Mouse (Mus musculus): ENCODE measurements around the gene Entpd7.

DNA sequence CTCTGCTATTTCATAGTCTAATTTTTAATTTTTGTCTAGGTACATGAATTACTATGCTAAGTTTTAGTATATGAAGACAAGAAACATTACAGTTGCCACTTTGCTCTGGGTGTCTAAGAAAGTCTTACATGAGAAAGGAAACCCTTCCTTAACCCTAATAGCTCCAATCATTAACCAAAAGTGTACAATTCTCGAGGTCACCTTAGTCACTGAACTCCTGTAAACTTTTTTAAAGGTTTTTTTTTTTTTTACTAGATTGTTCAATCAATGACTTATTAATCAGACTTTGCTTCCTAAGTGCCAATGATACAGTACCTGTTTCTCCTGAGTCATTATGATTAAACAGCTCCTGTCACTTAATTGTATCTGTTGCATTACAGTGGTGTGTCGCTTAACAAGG, 87.8 kb downstream of the Entpd7 start:
- no peak for TF ChIP-seq CTCF (conservative IDR thresholded peaks at IDR 0.05; ENCODE audit: low read length)
- TF ChIP-seq NANOG (IDR thresholded peaks at IDR 0.05; ENCODE audit: borderline replicate concordance, low read length) = no peak
- no peak for TF ChIP-seq POU5F1 (IDR thresholded peaks at IDR 0.05; ENCODE audit: borderline replicate concordance, low read length)

All from E14TG2a.4 (cell line).